Mouse (Mus musculus) liver, adult 2 months (tissue): ENCODE results near the gene Klhdc10. TPM values are rescaled to one million over a fixed set of nuclear protein-coding genes. Genes with fewer than 3 reads are reported as not detected.

Experiments used
- DNase-seq: peaks from one replicate; pipeline ENCODE4 v3.0.0-alpha.2; 2011; ENCODE audit warnings: low read depth, low spot score; ENCODE audit errors: extremely low read depth
- H3K27ac ChIP-seq: fragments of 200-500 bp; replicated peaks from 2 replicates; pipeline ENCODE4 v1.5.1; 2012; ENCODE audit warnings: low read depth, mild to moderate bottlenecking, control low read depth, inconsistent platforms, low read length; ENCODE audit not compliant: insufficient read depth
- H3K27me3 ChIP-seq: fragments of 200-500 bp; 2 replicates; pipeline ENCODE4 v1.6.1; 2012; ENCODE audit warnings: mild to moderate bottlenecking, moderate library complexity, low read length, inconsistent platforms; ENCODE audit not compliant: control insufficient read depth, insufficient read depth
- H3K36me3 ChIP-seq: fragments of 200-500 bp; 2 replicates; pipeline ENCODE4 v1.6.1; 2012; ENCODE audit warnings: low read length, inconsistent platforms; ENCODE audit not compliant: control insufficient read depth, insufficient read depth
- H3K4me1 ChIP-seq: fragments of 200-500 bp; 2 replicates; pipeline ENCODE4 v1.6.1; 2011; ENCODE audit warnings: low read length; ENCODE audit not compliant: control insufficient read depth, insufficient read depth
- H3K4me3 ChIP-seq: fragments of 200-500 bp; 2 replicates; pipeline ENCODE4 v1.5.1; 2011; ENCODE audit warnings: low read depth, mild to moderate bottlenecking, control low read depth, low read length, moderate library complexity; ENCODE audit not compliant: insufficient read depth
- H3K79me2 ChIP-seq: fragments of 200-500 bp; 2 replicates; pipeline ENCODE4 v1.6.1; 2012; ENCODE audit warnings: inconsistent platforms, mild to moderate bottlenecking, low read length, moderate library complexity; ENCODE audit not compliant: control insufficient read depth, insufficient read depth
- H3K9ac ChIP-seq: fragments of 200-500 bp; 2 replicates; pipeline ENCODE4 v1.6.1; 2012; ENCODE audit warnings: low read depth, mild to moderate bottlenecking, control low read depth, inconsistent platforms, low read length
- CTCF ChIP-seq: fragments of 200-500 bp; IDR thresholded peaks from 2 replicates; pipeline ENCODE4 v1.5.1; 2011; ENCODE audit warnings: low read depth, low read length, control low read depth
- POLR2A ChIP-seq: fragments of 200-500 bp; IDR thresholded peaks from 2 replicates; pipeline ENCODE4 v1.6.1; 2011; ENCODE audit warnings: low read length, control low read depth; ENCODE audit not compliant: insufficient read depth; ENCODE audit errors: extremely low read depth
- WGBS: fragments of 180-500 bp; shearing (Covaris S2); methylation state at CpG from one replicate; pipeline ENCODE4 v1.1.7; 2018; 5-methylcytosine and 5-hydroxymethylcytosine counted together
- polyA plus RNA-seq: library from polyadenylated mRNA; depleted of rRNA; stranded (reverse); fragments of >200 nt; gene quantifications from 2 replicates; pipeline ENCODE4 v1.2.3, GENCODE M21; 2012; rRNA removed
- total RNA-seq: library from RNA; depleted of rRNA; stranded (reverse); fragments of >200 nt; gene quantifications from 2 replicates; pipeline ENCODE4 v1.2.3, GENCODE M21; 2014; rRNA removed

Klhdc10 gene
- total and polyA plus RNA-seq, 2 experiments: 18.8 to 18.9 TPM

- no peaks in the 10 kb centered on the region for H3K27me3 ChIP-seq
- no peak overlapping the region for H3K27ac ChIP-seq
- H3K4me1 ChIP-seq: no peaks in the 10 kb centered on the region
- H3K79me2 ChIP-seq: no peaks in the 10 kb centered on the region
- H3K4me3 ChIP-seq: no peak overlapping the region
- no peak for TF ChIP-seq CTCF
- no peak for TF ChIP-seq POLR2A
- 71% methylated on average over 3 of the region's 3 CpGs for WGBS
- peak; percentile 6 for DNase-seq
- peaks cover 44% of the 10 kb centered on the region for H3K36me3 ChIP-seq
- no peak overlapping the region for H3K9ac ChIP-seq
These were observed 97.4 kb downstream of the Klhdc10 start for GRCm38 (mm10) chr6:30499049-30499448.

Other genes with a start within 250 kb of the Klhdc10 start
- 30.7 and 30.9 TPM in 2 replicates for gene Ube2h, start 97.3 kb upstream of the Klhdc10 start, total RNA-seq
- 43.3 and 57.2 TPM in 2 replicates for gene Ube2h, start 97.3 kb upstream of the Klhdc10 start, polyA plus RNA-seq
- gene Zc3hc1, start 10.8 kb upstream of the Klhdc10 start, total RNA-seq: 7.2 and 8.2 TPM in 2 replicates
- 7.3 and 11.0 TPM in 2 replicates for gene Zc3hc1, start 10.8 kb upstream of the Klhdc10 start, polyA plus RNA-seq
- gene Tmem209, start 107.9 kb downstream of the Klhdc10 start, total RNA-seq: 9.2 and 12.0 TPM in 2 replicates
- 18.4 and 23.5 TPM in 2 replicates for gene Tmem209, start 107.9 kb downstream of the Klhdc10 start, polyA plus RNA-seq
- 0.20 TPM in 1 of 2 replicates, not detected in the other for gene Ssmem1, start 108.0 kb downstream of the Klhdc10 start, total RNA-seq
- not detected in 2 replicates for gene Ssmem1, start 108.0 kb downstream of the Klhdc10 start, polyA plus RNA-seq
- gene Cpa2, start 139.7 kb downstream of the Klhdc10 start, total RNA-seq: 6.5 and 32.6 TPM in 2 replicates
- 0.12 TPM in 1 of 2 replicates, not detected in the other for gene Cpa2, start 139.7 kb downstream of the Klhdc10 start, polyA plus RNA-seq
- gene Cpa4, start 166.5 kb downstream of the Klhdc10 start, total RNA-seq: not detected in 2 replicates
- gene Cpa4, start 166.5 kb downstream of the Klhdc10 start, polyA plus RNA-seq: not detected in 2 replicates
- gene Cpa5, start 209.1 kb downstream of the Klhdc10 start, total RNA-seq: not detected in 2 replicates
- not detected in 2 replicates for gene Cpa5, start 209.1 kb downstream of the Klhdc10 start, polyA plus RNA-seq
- gene Cpa1, start 237.3 kb downstream of the Klhdc10 start, total RNA-seq: 23.2 and 76.8 TPM in 2 replicates
- 0.26 and 0.58 TPM in 2 replicates for gene Cpa1, start 237.3 kb downstream of the Klhdc10 start, polyA plus RNA-seq